Mouse (Mus musculus) embryonic fibroblast, embryonic 13.5 days (primary cell): ENCODE results near the gene Sh2d1b2.

Source experiments
- CTCF ChIP-seq: IDR thresholded peaks from 2 replicates; pipeline ENCODE4 v1.5.1; 2011; ENCODE audit warnings: mild to moderate bottlenecking, control low read depth, low read length, moderate library complexity, borderline replicate concordance; ENCODE audit not compliant: insufficient read depth
- POLR2A ChIP-seq: IDR thresholded peaks from 2 replicates; pipeline ENCODE4 v1.6.1; 2011; ENCODE audit warnings: low read depth, mild to moderate bottlenecking, control low read depth, low read length, moderate library complexity

- TF ChIP-seq CTCF (no peak), POLR2A (no peak)
Measured at GRCm38 (mm10) chr1:170277016-170277415, 44.5 kb downstream of the Sh2d1b2 start, which contains the start of gene Sh2d1b1.
